Mouse (Mus musculus) macrophage (primary cell): Measurements from ENCODE around the gene Chmp6. TPM values are rescaled to one million over a fixed set of nuclear protein-coding genes. Genes with fewer than 3 reads are reported as not detected.
A peak's percentile ranks its signal among the peaks of the same experiment; 100 is the strongest.

ENCODE experiments used
- H3K27ac ChIP-seq: fragments of 350-480 bp; formaldehyde crosslinking; 2 replicates; pipeline ENCODE4 v1.9.0; 2021
- H3K36me3 ChIP-seq: fragments of 350-480 bp; formaldehyde crosslinking; 2 replicates; pipeline ENCODE4 v1.9.0; 2021; ENCODE audit errors: inconsistent target
- H3K4me3 ChIP-seq: fragments of 350-480 bp; formaldehyde crosslinking; 2 replicates; pipeline ENCODE4 v1.9.0; 2021; ENCODE audit errors: inconsistent target
- H3K79me2 ChIP-seq: fragments of 350-480 bp; formaldehyde crosslinking; 2 replicates; pipeline ENCODE4 v1.9.0; 2021; ENCODE audit errors: inconsistent target
- WGBS: methylation state at CpG from one replicate; pipeline ENCODE4 v1.1.7; 2026; ENCODE audit warnings: inconsistent platforms; ENCODE audit not compliant: missing documents; 5-methylcytosine and 5-hydroxymethylcytosine counted together
- polyA plus RNA-seq: library from polyadenylated mRNA; stranded (reverse); fragments of 250-400 nt; gene quantifications from 3 replicates; pipeline ENCODE4 v1.2.4, GENCODE M21; 2018; ENCODE audit warnings: inconsistent platforms
- total RNA-seq, 78 experiments: library from RNA; depleted of rRNA; stranded (reverse); fragments of 250-400 nt; gene quantifications; 1 replicate in 9 of 78; 2 replicates in 24 of 78; 3 replicates in 43 of 78; 4 replicates in 2 of 78; pipeline ENCODE4 v1.2.4; 2018; ENCODE audit warnings: inconsistent platforms in 56 of 78

The Chmp6 gene
- total RNA-seq (2018; cell fraction: chromatin; rRNA removed) = 10 to 100 TPM in 23 of 26 experiments, 1 to 10 TPM in 3; 8.6 to 56.3 (median 27.9) TPM
- 10 to 100 TPM; 21.2 to 43.4 (median 35.7) TPM for total RNA-seq (2018; cell fraction: cytosol; rRNA removed)
- 10 to 100 TPM in 25 of 26 experiments, 1 to 10 TPM in 1; 9.8 to 37.0 (median 20.1) TPM for total RNA-seq (2018; cell fraction: nucleus; rRNA removed)
- 37.7 to 52.9 TPM (median 41.3 TPM) in 3 replicates for polyA plus RNA-seq

- Histone ChIP-seq H3K4me3 (peak within 1 kb of the TSS; percentile 96), H3K36me3 (peaks cover 22% of the 10 kb centered on the region), H3K27ac (peak within 1 kb of the TSS; percentile 71), H3K79me2 (peaks cover 19% of the 10 kb centered on the region)
- WGBS = 1% methylated on average over 47 of the region's 48 CpGs
These were observed at the start of gene Chmp6 for GRCm38 (mm10) chr11:119913291-119913934. Chmp6 (plus strand) TSS chr11:119913441.

GRCm38 (mm10) chr11:119866837-119867236 is 46.4 kb upstream of the Chmp6 start:
- Histone ChIP-seq H3K36me3 (peaks cover 15% of the 10 kb centered on the region; the same call in 1 of the 2 replicates), H3K4me3 (no peak overlapping the region), H3K27ac (no peak overlapping the region), H3K79me2 (no peaks in the 10 kb centered on the region)
- WGBS = 95% methylated on average over 6 of the region's 6 CpGs

GRCm38 (mm10) chr11:119868138-119868537 is 45.1 kb upstream of the Chmp6 start:
- Histone ChIP-seq H3K36me3 (peaks cover 26% of the 10 kb centered on the region; the same call in 1 of the 2 replicates), H3K4me3 (no peak overlapping the region), H3K79me2 (no peaks in the 10 kb centered on the region), H3K27ac (no peak overlapping the region)
- WGBS = 100% methylated on average over 3 of the region's 3 CpGs

GRCm38 (mm10) chr11:119868556-119868955 is 44.7 kb upstream of the Chmp6 start:
- Histone ChIP-seq H3K79me2 (no peaks in the 10 kb centered on the region), H3K27ac (no peak overlapping the region), H3K4me3 (no peak overlapping the region), H3K36me3 (peaks cover 30% of the 10 kb centered on the region; the same call in 1 of the 2 replicates)
- WGBS = 88% methylated on average over 4 of the region's 4 CpGs

- Histone ChIP-seq H3K27ac (no peak overlapping the region), H3K79me2 (no peaks in the 10 kb centered on the region), H3K4me3 (no peak overlapping the region), H3K36me3 (peaks cover 40% of the 10 kb centered on the region; the same call in 1 of the 2 replicates)
- 90% methylated on average over 7 of the region's 7 CpGs for WGBS
These were observed 42.1 kb upstream of the Chmp6 start for GRCm38 (mm10) chr11:119871141-119871540.

- no peak overlapping the region for H3K4me3 ChIP-seq
- H3K36me3 ChIP-seq = peaks cover 61% of the 10 kb centered on the region
- 99% methylated on average over 4 of the region's 4 CpGs for WGBS
- H3K79me2 ChIP-seq = no peaks in the 10 kb centered on the region
- no peak overlapping the region for H3K27ac ChIP-seq
These were observed 39.6 kb upstream of the Chmp6 start for GRCm38 (mm10) chr11:119873643-119874042.

- peaks cover 70% of the 10 kb centered on the region for H3K36me3 ChIP-seq
- WGBS = 0% methylated on average over 1 of the region's 1 CpGs
- H3K4me3 ChIP-seq = no peak overlapping the region
- peak overlapping the region; percentile 10 for H3K27ac ChIP-seq
- H3K79me2 ChIP-seq = no peaks in the 10 kb centered on the region
These were observed 38.4 kb upstream of the Chmp6 start for GRCm38 (mm10) chr11:119874841-119875240.

- peaks cover 70% of the 10 kb centered on the region for H3K36me3 ChIP-seq
These were observed 37.6 kb upstream of the Chmp6 start for GRCm38 (mm10) chr11:119875685-119876084.

GRCm38 (mm10) chr11:119877124-119877523 is 36.1 kb upstream of the Chmp6 start:
- 93% methylated on average over 7 of the region's 7 CpGs for WGBS

More at GRCm38 (mm10) chr11:119875685-119876084, 37.6 kb upstream of the Chmp6 start:
- Histone ChIP-seq H3K79me2 (no peaks in the 10 kb centered on the region), H3K4me3 (no peak overlapping the region), H3K27ac (peak overlapping the region; percentile 10; the same call in 1 of the 2 replicates)
- 30% methylated on average over 9 of the region's 9 CpGs for WGBS

GRCm38 (mm10) chr11:119879573-119879972 is 33.7 kb upstream of the Chmp6 start:
- 99% methylated on average over 5 of the region's 5 CpGs for WGBS
- peaks cover 39% of the 10 kb centered on the region for H3K36me3 ChIP-seq
- no peaks in the 10 kb centered on the region for H3K79me2 ChIP-seq
- H3K4me3 ChIP-seq = no peak overlapping the region
- H3K27ac ChIP-seq = no peak overlapping the region

More at GRCm38 (mm10) chr11:119877124-119877523, 36.1 kb upstream of the Chmp6 start:
- Histone ChIP-seq H3K27ac (no peak overlapping the region), H3K4me3 (no peak overlapping the region), H3K36me3 (peaks cover 57% of the 10 kb centered on the region), H3K79me2 (no peaks in the 10 kb centered on the region)

GRCm38 (mm10) chr11:119883646-119884045 is 29.6 kb upstream of the Chmp6 start:
- Histone ChIP-seq H3K27ac (no peak overlapping the region), H3K79me2 (no peaks in the 10 kb centered on the region), H3K36me3 (peaks cover 50% of the 10 kb centered on the region), H3K4me3 (no peak overlapping the region)
- WGBS = 100% methylated on average over 2 of the region's 2 CpGs

GRCm38 (mm10) chr11:119889966-119890365 is 23.3 kb upstream of the Chmp6 start:
- WGBS = 88% methylated on average over 3 of the region's 3 CpGs
- H3K27ac ChIP-seq = no peak overlapping the region
- no peak overlapping the region for H3K4me3 ChIP-seq
- peaks cover 88% of the 10 kb centered on the region for H3K36me3 ChIP-seq
- H3K79me2 ChIP-seq = no peaks in the 10 kb centered on the region

- 90% methylated on average over 7 of the region's 7 CpGs for WGBS
- peaks cover 84% of the 10 kb centered on the region for H3K36me3 ChIP-seq
- no peak overlapping the region for H3K4me3 ChIP-seq
- no peak overlapping the region for H3K27ac ChIP-seq
- no peaks in the 10 kb centered on the region for H3K79me2 ChIP-seq
These were observed 21.5 kb upstream of the Chmp6 start for GRCm38 (mm10) chr11:119891601-119892215.

- no peak overlapping the region for H3K4me3 ChIP-seq
- H3K27ac ChIP-seq = no peak overlapping the region
- H3K36me3 ChIP-seq = peaks cover 89% of the 10 kb centered on the region
- WGBS = 88% methylated on average over 9 of the region's 10 CpGs
- H3K79me2 ChIP-seq = no peaks in the 10 kb centered on the region
These were observed 19.5 kb upstream of the Chmp6 start for GRCm38 (mm10) chr11:119893667-119894236.
